Mouse (Mus musculus): Measurements from ENCODE around the gene Cycs. TPM values are rescaled to one million over a fixed set of nuclear protein-coding genes. Genes with fewer than 3 reads are reported as not detected.

Gene Cycs
- polyA plus RNA-seq, 1 experiment from 2014 or later, result 71.9 TPM

DNA sequence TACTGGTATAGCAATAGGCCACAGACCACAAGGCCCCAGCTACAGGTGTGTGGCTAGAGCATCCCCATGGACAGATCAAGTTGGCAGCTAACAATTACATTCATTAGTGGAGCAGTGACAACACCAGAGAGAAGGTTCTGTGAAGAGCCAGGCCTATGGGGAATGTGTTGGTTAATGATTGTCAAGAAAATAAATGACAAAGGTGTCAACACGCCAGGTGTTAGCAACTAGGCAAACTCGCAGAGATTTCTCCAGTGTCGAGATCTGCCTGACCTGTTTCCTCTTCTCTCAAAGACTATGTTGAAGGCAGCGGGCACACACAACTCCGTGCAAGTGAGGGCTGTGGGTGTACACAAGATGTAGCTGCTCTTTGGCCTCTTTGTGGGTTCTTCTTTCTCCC is 46.2 kb downstream of the Cycs start:
- no peak overlapping the region for H3K4me3 ChIP-seq (replicated peaks; ENCODE audit: low read length)
- no peak overlapping the region for H3K4me2 ChIP-seq (ENCODE audit: low read depth, low read length)
- ATAC-seq (ENCODE audit: insufficient read depth, low FRiP score), result no peak
- H3K27ac ChIP-seq (ENCODE audit: low read length), result no peak overlapping the region
- 0 out of 2 replicates have a peak, but pooled peaks cover 3% of the 10 kb centered on the region for H3K4me1 ChIP-seq (ENCODE audit: control insufficient read depth, insufficient read depth, low read length)
- no peaks in the 10 kb centered on the region for H3K9me3 ChIP-seq (replicated peaks; ENCODE audit: control insufficient read depth, low read length)
- no peak overlapping the region for H3K9ac ChIP-seq (ENCODE audit: low read length)
- no peaks in the 10 kb centered on the region for H3K27me3 ChIP-seq (ENCODE audit: control insufficient read depth, insufficient read depth, low read length)
- WGBS, result 66% methylated on average over 5 of the region's 5 CpGs
- H3K36me3 ChIP-seq (ENCODE audit: control insufficient read depth, insufficient read depth, low read length), result no peaks in the 10 kb centered on the region

GRCm38 (mm10) chr6:50518371-50518770 is 48.0 kb downstream of the Cycs start:
- H3K9ac ChIP-seq (ENCODE audit: low read length), result no peak overlapping the region
- 77% methylated on average over 5 of the region's 5 CpGs for WGBS
- no peaks in the 10 kb centered on the region for H3K27me3 ChIP-seq (ENCODE audit: control insufficient read depth, insufficient read depth, low read length)
- no peaks in the 10 kb centered on the region for H3K9me3 ChIP-seq (replicated peaks; ENCODE audit: control insufficient read depth, low read length)
- H3K27ac ChIP-seq (ENCODE audit: low read length), result no peak overlapping the region
- no peak overlapping the region for H3K4me2 ChIP-seq (ENCODE audit: low read depth, low read length)
- ATAC-seq (ENCODE audit: insufficient read depth, low FRiP score), result no peak
- no peaks in the 10 kb centered on the region for H3K4me1 ChIP-seq (ENCODE audit: control insufficient read depth, insufficient read depth, low read length)
- H3K4me3 ChIP-seq (replicated peaks; ENCODE audit: low read length), result no peak overlapping the region
- H3K36me3 ChIP-seq (ENCODE audit: control insufficient read depth, insufficient read depth, low read length), result no peaks in the 10 kb centered on the region

Small RNAs within 50 kb of the gene (microRNA-seq; reads per million reads assigned to microRNA genes)
- gene Mir6371, result not detected

Other genes with a start within 250 kb of the Cycs start
- gene Osbpl3, start 110.3 kb downstream of the Cycs start, polyA plus RNA-seq (2015; fragmentation: Nextera tagmentation; extraction: Ambion mirVana), result 15.5 and 19.0 TPM in 2 replicates
- 0.76 and 0.92 TPM in 2 replicates for gene 4921507P07Rik, start 30.1 kb upstream of the Cycs start, polyA plus RNA-seq (2015; fragmentation: Nextera tagmentation; extraction: Ambion mirVana)
- gene Npvf, start 87.9 kb upstream of the Cycs start, polyA plus RNA-seq (2015; fragmentation: Nextera tagmentation; extraction: Ambion mirVana), result not detected in 2 replicates